ENCODE assay signal across 8 mouse cellular contexts in genomic region chr15:79466601-79467286, GRCm38 (mm10). TPM values are rescaled to one million over a fixed set of nuclear protein-coding genes. Genes with fewer than 3 reads are reported as not detected.
A peak's percentile ranks its signal among the peaks of the same experiment; 100 is the strongest.
DNase-seq lines count a peak whose midpoint lies in the region; ATAC-seq and TF ChIP-seq lines count a peak whose summit lies in the region.

No protein-coding gene starts in this region.

- no peak overlapping the region for H3K9ac ChIP-seq in CH12.LX (ENCODE audit: insufficient read depth, low read depth)
- H3K9ac ChIP-seq in forebrain, embryonic 13.5 days, result no peak overlapping the region
- H3K9ac ChIP-seq in neural tube, embryonic 15.5 days (replicated peaks), result no peak overlapping the region

- TF ChIP-seq POLR2A in CH12.LX (IDR thresholded peaks at IDR 0.05; ENCODE audit: low read depth, low read length), result no peak

- no peaks in the 10 kb centered on the region for H3K79me2 ChIP-seq in CH12.LX (replicated peaks; ENCODE audit: control insufficient read depth, extremely low read depth, insufficient read depth, poor library complexity, severe bottlenecking)

- peak; percentile 93 for ATAC-seq in forebrain, embryonic 13.5 days
- ATAC-seq in neural tube, embryonic 15.5 days (ENCODE audit: low FRiP score), result peak; percentile 87

- dilution Hi-C loops in CH12.LX (cut with MboI; ENCODE audit: extremely low pct_ligation_motif_present, extremely low pct_unique_long_range_greater_than_20kb, low sequenced_read_pairs), result no loop called here

- no peak overlapping the region for H3K27ac ChIP-seq in CH12.LX (ENCODE audit: insufficient read depth, low read depth)
- no peak overlapping the region for H3K27ac ChIP-seq in forebrain, embryonic 13.5 days
- no peak overlapping the region for H3K27ac ChIP-seq in neural tube, embryonic 15.5 days (replicated peaks)

- H3K4me3 ChIP-seq in CH12.LX (replicated peaks in 1 of 3; ENCODE audit: low read depth in 2 of 3, low read length in 2 of 3, poor library complexity in 1 of 3), result no peak overlapping the region
- no peak overlapping the region for H3K4me3 ChIP-seq in forebrain, embryonic 13.5 days
- H3K4me3 ChIP-seq in neural tube, embryonic 15.5 days (replicated peaks), result no peak overlapping the region

- in situ Hi-C loops in CH12.LX (cut with MboI; ENCODE audit: low pct_ligation_motif_present, low pct_unique_long_range_greater_than_20kb, low sequenced_read_pairs), result loop anchor here (5.0 kb wide), 1 partner anchor 179 kb away; the partner anchor contains the start of gene Baiap2l2

- peak; percentile 82 for DNase-seq in CH12.LX (ENCODE audit: extremely low read depth)
- DNase-seq in c-Kit-positive CD71-positive TER-119-positive erythroid progenitor cells, embryonic 14.5 days (ENCODE audit: low spot score), result peak; percentile 62
- DNase-seq in heart, postnatal 25 days (ENCODE audit: low spot score), result peak; percentile 65
- DNase-seq in layer of hippocampus, adult 11-12 months (ENCODE audit: low spot score), result peak; percentile 91
- peak; percentile 83 to 87 for DNase-seq in lung, adult 18-20 months
- DNase-seq in testis, postnatal 14 days (ENCODE audit: low spot score), result peak; percentile 74

- peak; percentile 93 to 97 for TF ChIP-seq CTCF in CH12.LX (conservative IDR thresholded peaks at IDR 0.05 in 1 of 2, IDR thresholded peaks at IDR 0.05 in 1 of 2; ENCODE audit: low read depth in 2 of 2, low read length in 2 of 2)

- H3K4me1 ChIP-seq in CH12.LX (ENCODE audit: control insufficient read depth in 1 of 2, insufficient read depth in 2 of 2), result peaks cover 5 to 6% of the 10 kb centered on the region in 2 experiments; a peak in 3 of 4 replicates
- H3K4me1 ChIP-seq in forebrain, embryonic 13.5 days, result peaks cover 14% of the 10 kb centered on the region
- peaks cover 5% of the 10 kb centered on the region; the same call in 1 of the 2 replicates for H3K4me1 ChIP-seq in neural tube, embryonic 15.5 days

- no peak for TF ChIP-seq EP300 in CH12.LX (IDR thresholded peaks at IDR 0.05; ENCODE audit: low read length)

- TF ChIP-seq RAD21 in CH12.LX (IDR thresholded peaks at IDR 0.05; ENCODE audit: low read depth, low read length), result peak; percentile 99

- H3K4me2 ChIP-seq in CH12.LX (ENCODE audit: insufficient read depth, low read depth, poor library complexity, severe bottlenecking), result peak overlapping the region; percentile 57
- H3K4me2 ChIP-seq in forebrain, embryonic 13.5 days, result no peak overlapping the region
- H3K4me2 ChIP-seq in neural tube, embryonic 15.5 days, result no peak overlapping the region

- intact Hi-C loops in heart, postnatal 25 days (cut with DNase I), result loop anchor here (1.0 to 5.0 kb wide), 5 partner anchors 39 to 244 kb away; no protein-coding TSS in a partner anchor

- peaks cover 27% of the 10 kb centered on the region for H3K27me3 ChIP-seq in CH12.LX (replicated peaks)
- peaks cover 26% of the 10 kb centered on the region for H3K27me3 ChIP-seq in forebrain, embryonic 13.5 days
- peaks cover 17% of the 10 kb centered on the region for H3K27me3 ChIP-seq in neural tube, embryonic 15.5 days (replicated peaks)

- peaks cover 8% of the 10 kb centered on the region for H3K9me3 ChIP-seq in CH12.LX (replicated peaks; ENCODE audit: low read length)
- no peaks in the 10 kb centered on the region for H3K9me3 ChIP-seq in forebrain, embryonic 13.5 days (replicated peaks)
- no peaks in the 10 kb centered on the region for H3K9me3 ChIP-seq in neural tube, embryonic 15.5 days (replicated peaks)

- H3K36me3 ChIP-seq in CH12.LX (replicated peaks in 1 of 2; ENCODE audit: control insufficient read depth in 1 of 2, insufficient read depth in 1 of 2, low read length in 1 of 2), result no peaks in the 10 kb centered on the region
- H3K36me3 ChIP-seq in forebrain, embryonic 13.5 days (ENCODE audit: poor library complexity, severe bottlenecking), result no peaks in the 10 kb centered on the region
- no peaks in the 10 kb centered on the region for H3K36me3 ChIP-seq in neural tube, embryonic 15.5 days

- WGBS in forebrain, embryonic 13.5 days, result 6% methylated on average over 18 of the region's 18 CpGs
- 7% methylated on average over 18 of the region's 18 CpGs for WGBS in neural tube, embryonic 15.5 days

TF ChIP-seq in CH12.LX, 34 proteins besides CTCF, POLR2A, EP300 and RAD21:
- TF ChIP-seq NELFE (IDR thresholded peaks at IDR 0.05; ENCODE audit: low read depth, low read length), result peak; percentile 27; the same call in 1 of the 2 replicates
- TF ChIP-seq ELF1 (IDR thresholded peaks at IDR 0.05; ENCODE audit: low read depth, low read length), result no peak
- no peak for TF ChIP-seq HCFC1 (IDR thresholded peaks at IDR 0.05; ENCODE audit: low read depth, low read length)
- peak; percentile 57; the same call in 1 of the 2 replicates for TF ChIP-seq TBP (conservative IDR thresholded peaks at IDR 0.05; ENCODE audit: low read depth, low read length)
- peak; percentile 95 for TF ChIP-seq ZC3H11A (IDR thresholded peaks at IDR 0.05; ENCODE audit: low read depth, low read length)
- TF ChIP-seq IRF4 (IDR thresholded peaks at IDR 0.05; ENCODE audit: low read depth, low read length), result no peak
- no peak for TF ChIP-seq MAX (IDR thresholded peaks at IDR 0.05; ENCODE audit: low read length)
- 0 out of 2 replicates have a peak, but pooled peaks have one; percentile 19 for TF ChIP-seq NRF1 (IDR thresholded peaks at IDR 0.05; ENCODE audit: low read depth, low read length)
- TF ChIP-seq GABPA (IDR thresholded peaks at IDR 0.05; ENCODE audit: insufficient replicate concordance, low read depth, low read length), result no peak
- no peak for TF ChIP-seq UBTF (IDR thresholded peaks at IDR 0.05; ENCODE audit: low read depth, low read length)
- TF ChIP-seq TCF12 (IDR thresholded peaks at IDR 0.05; ENCODE audit: low read depth, low read length), result no peak
- peak; percentile 99 for TF ChIP-seq SMC3 (IDR thresholded peaks at IDR 0.05; ENCODE audit: low read depth, low read length)

RNA-seq across cellular contexts. Expression of gene Csnk1e, which starts 11.4 kb away (rescaled TPM):
- 33.3 and 46.7 TPM in 2 replicates for total RNA-seq in CH12.LX (2012; rRNA removed)
- 10.4 and 12.2 TPM in 2 replicates for total RNA-seq in CH12.LX (2014; rRNA removed)
- polyA plus RNA-seq in CH12.LX (2012; ENCODE audit: insufficient read length, low read depth), result 16.8 and 18.5 TPM in 2 replicates
- 200 and 208 TPM in 2 replicates for polyA plus RNA-seq in forebrain, embryonic 13.5 days (2015; fragmentation: Nextera tagmentation; extraction: Ambion mirVana)
- total RNA-seq in heart, postnatal 25 days (2021), result 10 to 100 TPM; 48.4 to 54.0 TPM
- 178 and 216 TPM in 2 replicates for polyA plus RNA-seq in neural tube, embryonic 15.5 days (2015; fragmentation: Nextera tagmentation; extraction: Ambion mirVana)

RNA-seq across cellular contexts. Expression of gene Kcnj4, which starts 38.3 kb away (rescaled TPM):
- not detected in 2 replicates for total RNA-seq in CH12.LX (2012; rRNA removed)
- total RNA-seq in CH12.LX (2014; rRNA removed), result not detected in 2 replicates
- not detected in 2 replicates for polyA plus RNA-seq in CH12.LX (2012; ENCODE audit: insufficient read length, low read depth)
- not detected in 2 replicates for polyA plus RNA-seq in forebrain, embryonic 13.5 days (2015; fragmentation: Nextera tagmentation; extraction: Ambion mirVana)
- not detected for total RNA-seq in heart, postnatal 25 days (2021)
- not detected in 2 replicates for polyA plus RNA-seq in neural tube, embryonic 15.5 days (2015; fragmentation: Nextera tagmentation; extraction: Ambion mirVana)

RNA-seq across cellular contexts. Expression of gene Kdelr3, which starts 49.5 kb away (rescaled TPM):
- total RNA-seq in CH12.LX (2012; rRNA removed) (7.3 and 7.4 TPM in 2 replicates), CH12.LX (2014; rRNA removed) (0.88 and 0.94 TPM in 2 replicates)
- 0.33 and 0.80 TPM in 2 replicates for polyA plus RNA-seq in CH12.LX (2012; ENCODE audit: insufficient read length, low read depth)
- 5.1 and 6.4 TPM in 2 replicates for polyA plus RNA-seq in forebrain, embryonic 13.5 days (2015; fragmentation: Nextera tagmentation; extraction: Ambion mirVana)
- total RNA-seq in heart, postnatal 25 days (2021), result 1 to 10 TPM; 7.6 to 8.2 TPM
- 18.5 and 23.9 TPM in 2 replicates for polyA plus RNA-seq in neural tube, embryonic 15.5 days (2015; fragmentation: Nextera tagmentation; extraction: Ambion mirVana)
